Mouse (Mus musculus) megakaryocyte, embryonic 14.5 days (primary cell): ENCODE data around the gene Pdhb.

Source experiments
- FLI1 ChIP-seq: IDR thresholded peaks from 2 replicates; pipeline ENCODE4 v1.6.1; 2012; ENCODE audit warnings: low read length, inconsistent platforms, mixed read lengths
- GATA1 ChIP-seq: IDR thresholded peaks from 3 replicates; pipeline ENCODE4 v1.6.1; 2012; ENCODE audit warnings: mixed read lengths, low read length, inconsistent platforms, borderline replicate concordance

GRCm38 (mm10) chr14:8154072-8154471 is 18.8 kb downstream of the Pdhb start:
- TF ChIP-seq GATA1 (no peak), FLI1 (no peak)
